Mouse (Mus musculus) heart, embryonic 16.5 days (tissue): ENCODE results near the gene Zfp106. TPM values are rescaled to one million over a fixed set of nuclear protein-coding genes. Genes with fewer than 3 reads are reported as not detected.
A peak's percentile ranks its signal among the peaks of the same experiment; 100 is the strongest.
"Not testable (repeated sequence)": the region's sequence is repeated elsewhere in the genome, so short reads cannot be mapped to it uniquely, and the experiment has no call there.

Source experiments
- ATAC-seq: fragments of 200-750 bp; cut with Nextera tagmentation; replicated peaks from 2 replicates; pipeline ENCODE4 v1.8.0; 2017; ENCODE audit warnings: moderate number of reproducible peaks; ENCODE audit not compliant: insufficient read depth, low FRiP score; ENCODE audit errors: extremely low read depth
- H3K27ac ChIP-seq: fragments of 300-500 bp; sonication (generic); 2 replicates; pipeline ENCODE4 v1.5.1; 2014; ENCODE audit warnings: mild to moderate bottlenecking, low read length, control low read depth, moderate library complexity
- H3K27me3 ChIP-seq: fragments of 300-500 bp; sonication (generic); 2 replicates; pipeline ENCODE4 v1.6.1; 2014; ENCODE audit warnings: low read length, mixed read lengths; ENCODE audit not compliant: control insufficient read depth, insufficient read depth
- H3K36me3 ChIP-seq: fragments of 300-500 bp; sonication (generic); 2 replicates; pipeline ENCODE4 v1.6.1; 2014; ENCODE audit not compliant: control insufficient read depth, insufficient read depth
- H3K4me1 ChIP-seq: fragments of 300-500 bp; sonication (generic); 2 replicates; pipeline ENCODE4 v1.6.1; 2014; ENCODE audit warnings: low read length, mixed read lengths; ENCODE audit not compliant: control insufficient read depth, insufficient read depth
- H3K4me2 ChIP-seq: fragments of 300-500 bp; sonication (generic); 2 replicates; pipeline ENCODE4 v1.6.1; 2014; ENCODE audit warnings: low read depth, mild to moderate bottlenecking, control low read depth, low read length
- H3K4me3 ChIP-seq: fragments of 300-500 bp; sonication (generic); 2 replicates; pipeline ENCODE4 v1.5.1; 2014; ENCODE audit warnings: mild to moderate bottlenecking, control low read depth, low read length
- H3K9ac ChIP-seq: fragments of 300-500 bp; sonication (generic); 2 replicates; pipeline ENCODE4 v1.6.1; 2014; ENCODE audit warnings: low read length, control low read depth
- H3K9me3 ChIP-seq: fragments of 300-500 bp; sonication (generic); replicated peaks from 2 replicates; pipeline ENCODE4 v1.6.1; 2016; ENCODE audit warnings: low read length; ENCODE audit not compliant: control insufficient read depth
- WGBS: fragments of 180-500 bp; shearing (Covaris S2); extraction: QIAGEN DNeasy Blood & Tissue Kit; methylation state at CpG from one replicate; pipeline ENCODE4 v1.1.7; 2014; 5-methylcytosine and 5-hydroxymethylcytosine counted together
- polyA plus RNA-seq: library from polyadenylated mRNA; unstranded; fragments of >200 nt; fragmentation: Nextera tagmentation; extraction: Ambion mirVana; gene quantifications from 2 replicates; pipeline ENCODE4 v1.2.1, GENCODE M21; 2015

The Zfp106 gene
- polyA plus RNA-seq, 1 experiment from 2014 or later = 35.8 TPM

DNA sequence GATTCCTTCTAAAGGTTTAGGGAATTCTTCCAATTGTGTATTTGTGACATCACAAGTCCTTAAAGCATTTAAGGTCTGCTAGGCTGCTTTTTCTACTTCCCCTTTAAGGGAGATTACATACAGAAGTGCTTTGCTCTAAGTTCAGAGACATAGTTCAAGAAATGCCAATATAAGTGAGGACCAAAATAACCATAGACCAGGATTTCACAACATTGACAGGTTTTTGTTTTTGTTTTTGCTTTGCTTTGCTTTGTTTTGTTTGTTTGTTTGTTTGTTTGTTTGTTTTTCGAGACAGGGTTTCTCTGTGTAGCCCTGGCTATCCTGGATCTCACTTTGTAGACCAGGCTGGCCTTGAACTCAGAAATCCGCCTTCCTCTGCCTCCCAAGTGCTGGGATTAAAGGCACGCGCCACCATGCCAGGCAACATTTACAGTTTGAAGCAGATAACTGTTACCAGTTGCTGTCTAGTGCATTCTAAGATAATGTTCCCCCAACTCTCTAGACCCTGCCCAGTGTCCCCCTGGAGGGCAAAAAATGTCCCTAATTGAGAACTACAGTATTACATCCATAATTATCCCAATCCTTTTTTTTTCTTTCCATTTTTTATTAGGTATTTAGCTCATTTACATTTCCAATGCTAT lies 1.0 kb upstream of the Zfp106 start:
- ATAC-seq, H3K4me2 ChIP-seq, H3K27ac ChIP-seq, H3K4me3 ChIP-seq, H3K27me3 ChIP-seq, H3K9me3 ChIP-seq, H3K9ac ChIP-seq, H3K36me3 ChIP-seq: not testable (repeated sequence)
- WGBS = 89% methylated on average over 4 of the region's 4 CpGs
- peaks cover 24% of the 10 kb centered on the region for H3K4me1 ChIP-seq

DNA sequence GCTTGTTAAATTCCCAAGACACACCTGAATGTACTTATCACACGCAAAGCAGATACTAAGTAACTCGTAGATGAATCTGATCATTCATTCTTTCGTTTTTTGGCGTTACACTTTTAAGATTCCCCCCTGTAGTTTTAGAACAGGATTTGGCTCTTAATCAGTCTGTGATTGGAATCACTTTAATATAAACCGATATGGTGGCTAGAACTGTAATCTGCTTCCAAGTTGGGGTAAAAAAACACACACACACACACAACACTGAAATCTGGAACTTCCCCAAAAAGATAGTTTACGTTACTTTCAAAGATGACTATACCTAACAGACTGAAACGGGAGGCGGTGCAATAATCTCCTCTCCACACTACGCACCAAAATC lies 796 bp downstream of the Zfp106 start:
- WGBS = 18% methylated on average over 9 of the region's 9 CpGs
- Histone ChIP-seq H3K9ac (peak overlapping the region; percentile 94), H3K27ac (peak overlapping the region; percentile 65), H3K4me3 (peak overlapping the region; percentile 95), H3K27me3 (no peaks in the 10 kb centered on the region), H3K9me3 (no peaks in the 10 kb centered on the region), H3K4me2 (peak overlapping the region; percentile 73), H3K4me1 (peaks cover 14% of the 10 kb centered on the region), H3K36me3 (no peaks in the 10 kb centered on the region)
- no peak for ATAC-seq

DNA sequence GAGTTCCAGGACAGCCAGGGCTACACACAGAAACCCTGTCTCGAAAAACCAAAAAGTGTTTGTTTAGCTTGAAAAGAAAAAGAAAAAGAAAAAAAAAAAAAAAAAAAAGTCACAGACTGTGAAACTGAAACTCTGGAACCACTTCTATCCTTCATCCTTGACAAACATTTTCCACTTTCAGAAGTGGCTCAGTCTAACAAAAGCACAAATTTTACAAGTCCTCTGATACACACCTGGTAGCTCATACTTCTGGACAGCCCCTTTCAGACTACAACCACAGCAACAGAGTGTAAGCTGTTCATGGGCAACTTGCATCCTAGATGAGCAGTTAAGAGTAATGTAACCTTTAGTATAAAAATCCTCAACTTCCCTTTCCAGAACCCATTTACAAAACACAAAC lies 2.1 kb downstream of the Zfp106 start:
- no peak for ATAC-seq
- no peak overlapping the region for H3K27ac ChIP-seq
- no peak overlapping the region; the same call in 1 of the 2 replicates for H3K9ac ChIP-seq
- H3K4me1 ChIP-seq = peaks cover 11% of the 10 kb centered on the region
- H3K36me3 ChIP-seq = no peaks in the 10 kb centered on the region
- no peak overlapping the region for H3K4me3 ChIP-seq
- no peak overlapping the region for H3K4me2 ChIP-seq
- no peaks in the 10 kb centered on the region for H3K27me3 ChIP-seq
- no peaks in the 10 kb centered on the region for H3K9me3 ChIP-seq
- WGBS = 83% methylated on average over 1 of the region's 1 CpGs

DNA sequence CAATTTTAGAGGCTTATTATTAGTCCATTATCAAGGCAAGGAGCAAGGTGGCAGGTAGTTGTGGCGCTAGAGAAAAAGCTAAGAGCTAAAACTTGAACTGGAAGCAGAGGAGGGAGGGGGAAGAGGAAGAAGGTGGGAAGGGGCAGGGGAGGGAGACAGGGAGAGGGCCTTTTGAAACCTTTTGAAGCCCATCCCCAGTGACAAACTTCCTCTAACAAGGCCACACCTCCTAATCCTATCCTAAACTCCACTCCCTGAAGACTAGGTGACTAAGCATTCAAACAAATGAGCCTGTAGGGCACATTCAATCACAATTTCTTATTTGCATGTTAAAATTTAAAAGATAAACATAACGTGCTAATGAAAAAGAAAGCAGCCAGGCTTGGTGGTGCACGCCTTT lies 4.8 kb downstream of the Zfp106 start:
- H3K4me1 ChIP-seq = peaks cover 11% of the 10 kb centered on the region
- ATAC-seq = no peak
- WGBS = 76% methylated on average over 3 of the region's 3 CpGs
- no peaks in the 10 kb centered on the region for H3K9me3 ChIP-seq
- no peak overlapping the region for H3K27ac ChIP-seq
- H3K9ac ChIP-seq = no peak overlapping the region
- peaks cover 5% of the 10 kb centered on the region; the same call in 1 of the 2 replicates for H3K36me3 ChIP-seq
- no peak overlapping the region for H3K4me2 ChIP-seq
- H3K27me3 ChIP-seq = no peaks in the 10 kb centered on the region
- H3K4me3 ChIP-seq = no peak overlapping the region

DNA sequence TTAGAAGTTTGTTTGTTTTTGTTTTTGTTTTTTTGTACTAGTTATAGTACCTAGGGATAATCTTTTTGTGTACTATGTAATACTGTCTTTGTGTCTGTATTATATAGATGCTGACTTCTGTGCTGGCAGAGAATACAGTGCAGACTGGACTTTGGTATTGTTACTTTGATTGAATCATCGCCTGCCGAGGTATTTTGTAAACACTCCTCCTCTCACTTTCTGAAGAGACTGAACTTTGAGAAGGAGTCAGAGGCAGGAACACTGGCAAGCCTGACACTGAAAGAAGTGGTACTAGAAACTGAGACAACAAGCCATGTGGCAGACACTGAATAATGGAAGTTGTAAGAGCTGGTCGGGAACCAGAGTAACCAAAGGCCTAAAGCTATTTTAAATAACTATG lies 6.8 kb downstream of the Zfp106 start:
- H3K4me3 ChIP-seq = no peak overlapping the region
- H3K4me1 ChIP-seq = peaks cover 3% of the 10 kb centered on the region; the same call in 1 of the 2 replicates
- no peak for ATAC-seq
- H3K9ac ChIP-seq = no peak overlapping the region
- no peaks in the 10 kb centered on the region for H3K27me3 ChIP-seq
- WGBS = 73% methylated on average over 3 of the region's 3 CpGs
- no peak overlapping the region for H3K4me2 ChIP-seq
- H3K27ac ChIP-seq = no peak overlapping the region
- H3K9me3 ChIP-seq = no peaks in the 10 kb centered on the region
- peaks cover 15% of the 10 kb centered on the region for H3K36me3 ChIP-seq

DNA sequence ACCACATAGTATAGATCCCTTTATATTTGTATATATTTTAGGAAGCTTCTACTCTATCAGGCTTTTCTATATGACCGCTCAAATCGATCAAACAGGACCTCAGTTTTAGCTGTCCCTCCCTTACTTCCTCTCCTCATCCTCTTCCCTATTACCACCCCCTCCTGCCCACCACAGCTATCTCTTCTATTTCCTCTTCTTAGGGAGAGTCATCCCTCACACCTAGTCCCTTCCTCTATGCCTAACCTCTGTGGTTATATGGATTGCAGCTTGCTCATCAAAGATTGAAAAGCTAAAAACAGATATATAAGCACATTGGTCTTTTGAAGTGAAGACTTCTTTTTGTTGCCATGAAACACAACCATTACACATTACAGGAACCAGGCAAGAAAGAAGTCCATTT lies 18.9 kb downstream of the Zfp106 start:
- H3K9ac ChIP-seq = no peak overlapping the region
- WGBS = 83% methylated on average over 2 of the region's 2 CpGs
- peaks cover 18% of the 10 kb centered on the region for H3K36me3 ChIP-seq
- H3K27ac ChIP-seq = no peak overlapping the region
- peaks cover 8% of the 10 kb centered on the region for H3K4me1 ChIP-seq
- ATAC-seq = no peak
- no peaks in the 10 kb centered on the region for H3K27me3 ChIP-seq
- H3K4me2 ChIP-seq = no peak overlapping the region
- H3K9me3 ChIP-seq = no peaks in the 10 kb centered on the region
- H3K4me3 ChIP-seq = no peak overlapping the region

DNA sequence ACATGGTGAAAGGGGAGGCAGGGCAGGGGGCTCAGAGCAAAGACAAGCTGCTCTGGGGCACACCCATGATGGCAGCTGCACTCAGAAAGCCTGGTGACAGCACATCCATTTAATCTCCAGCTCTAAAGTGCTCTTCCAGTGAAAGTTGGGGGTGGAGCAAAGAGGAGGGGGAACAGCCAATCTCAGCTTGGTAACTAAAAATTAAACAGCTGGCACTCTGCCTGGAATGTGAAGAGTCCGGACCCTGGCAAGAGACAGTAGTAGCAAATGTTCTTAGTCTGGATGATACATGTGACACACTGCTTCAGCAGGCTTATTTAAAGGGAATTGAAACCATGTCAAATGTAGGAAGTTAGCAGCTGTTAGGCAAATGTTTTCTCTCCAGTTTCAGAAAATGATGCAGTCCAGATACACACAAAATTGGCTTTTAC lies 23.9 kb downstream of the Zfp106 start:
- peak; percentile 98 for ATAC-seq
- H3K36me3 ChIP-seq = peaks cover 17% of the 10 kb centered on the region
- H3K4me1 ChIP-seq = peaks cover 13% of the 10 kb centered on the region
- H3K27me3 ChIP-seq = no peaks in the 10 kb centered on the region
- peak overlapping the region; percentile 65 for H3K4me2 ChIP-seq
- WGBS = 2% methylated on average over 1 of the region's 1 CpGs
- peak overlapping the region; percentile 58 for H3K4me3 ChIP-seq
- H3K27ac ChIP-seq = peak overlapping the region; percentile 98
- H3K9me3 ChIP-seq = no peaks in the 10 kb centered on the region
- H3K9ac ChIP-seq = peak overlapping the region; percentile 77

DNA sequence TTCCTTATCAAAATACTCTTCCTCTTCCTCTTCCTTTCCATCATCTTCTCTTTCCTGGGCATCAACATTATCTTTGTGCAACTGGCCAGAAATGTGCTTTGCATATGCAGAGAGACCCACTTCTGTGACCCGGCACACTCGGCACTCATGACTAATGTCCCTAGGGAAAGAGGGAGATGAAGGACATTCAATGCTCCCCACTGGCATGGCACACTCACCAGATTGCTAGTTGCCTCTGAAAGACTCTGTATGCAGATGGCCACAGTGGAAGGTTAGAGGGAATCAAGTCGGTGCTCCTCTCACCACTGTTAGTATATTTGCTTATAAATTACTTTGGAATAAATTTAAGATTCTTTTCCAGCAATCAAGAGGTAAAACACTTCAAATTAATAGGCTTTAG lies 24.3 kb downstream of the Zfp106 start:
- 30% methylated on average over 3 of the region's 3 CpGs for WGBS
- Histone ChIP-seq H3K9ac (peak overlapping the region; percentile 77), H3K27me3 (no peaks in the 10 kb centered on the region), H3K4me3 (peak overlapping the region; percentile 58), H3K4me2 (peak overlapping the region; percentile 65), H3K4me1 (peaks cover 13% of the 10 kb centered on the region), H3K27ac (peak overlapping the region; percentile 98), H3K9me3 (no peaks in the 10 kb centered on the region), H3K36me3 (peaks cover 17% of the 10 kb centered on the region)
- 0 out of 2 replicates have a peak, but pooled peaks have one; percentile 20 for ATAC-seq

DNA sequence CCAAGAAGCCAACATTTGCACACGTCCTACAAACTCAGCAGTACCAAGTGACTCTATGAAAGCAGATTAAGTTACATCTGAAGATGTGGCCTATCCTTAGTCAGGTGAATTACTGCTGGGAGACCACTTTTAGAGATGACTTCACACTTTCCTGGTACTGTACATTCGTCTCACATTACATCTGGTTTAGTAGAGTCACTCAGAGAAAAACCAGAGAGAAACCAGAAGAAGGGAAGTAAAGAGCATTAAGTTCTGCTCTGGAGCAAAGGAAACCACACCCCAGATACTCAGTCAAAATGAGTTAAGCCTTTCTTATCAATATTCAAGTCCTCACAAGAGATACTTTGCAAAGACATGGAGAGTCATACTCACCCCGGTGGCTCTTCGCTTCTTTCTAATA lies 32.4 kb downstream of the Zfp106 start:
- Histone ChIP-seq H3K4me1 (no peaks in the 10 kb centered on the region), H3K9ac (no peak overlapping the region), H3K36me3 (peaks cover 69% of the 10 kb centered on the region), H3K27me3 (no peaks in the 10 kb centered on the region), H3K4me3 (no peak overlapping the region), H3K9me3 (no peaks in the 10 kb centered on the region), H3K4me2 (no peak overlapping the region), H3K27ac (no peak overlapping the region)
- ATAC-seq = no peak
- 81% methylated on average over 4 of the region's 4 CpGs for WGBS
